Mouse (Mus musculus) midbrain, embryonic 11.5 days (tissue): ENCODE measurements at regions not wholly inside any gene's neighbourhood (a gene's known extent, or its start where the extent isn't known, plus 50 kb on each side); places are given as distances from the start of the nearest gene placed in this dataset.
A peak's percentile ranks its signal among the peaks of the same experiment; 100 is the strongest.

Source experiments
- ATAC-seq: fragments of 200-750 bp; cut with Nextera tagmentation; 2 replicates; pipeline ENCODE4 v1.8.0; 2017; ENCODE audit warnings: moderate TSS enrichment, moderate library complexity; ENCODE audit not compliant: low FRiP score
- DNase-seq: peaks from one replicate; pipeline ENCODE4 v3.0.0; 2015; ENCODE audit warnings: low spot score; ENCODE audit errors: missing footprints
- H3K27ac ChIP-seq: fragments of 300-500 bp; sonication (generic); 2 replicates; pipeline ENCODE4 v1.5.1; 2014; ENCODE audit warnings: low read depth, low read length
- H3K27me3 ChIP-seq: fragments of 300-500 bp; sonication (generic); 2 replicates; pipeline ENCODE4 v1.6.1; 2014; ENCODE audit warnings: mild to moderate bottlenecking, low read length, moderate library complexity, mixed read lengths; ENCODE audit not compliant: control insufficient read depth, insufficient read depth
- H3K36me3 ChIP-seq: fragments of 300-500 bp; sonication (generic); 2 replicates; pipeline ENCODE4 v1.6.1; 2014; ENCODE audit warnings: mild to moderate bottlenecking, low read length, moderate library complexity, mixed read lengths; ENCODE audit not compliant: control insufficient read depth, insufficient read depth
- H3K4me1 ChIP-seq: fragments of 300-500 bp; sonication (generic); 2 replicates; pipeline ENCODE4 v1.6.1; 2014; ENCODE audit warnings: low read length; ENCODE audit not compliant: control insufficient read depth, insufficient read depth
- H3K4me2 ChIP-seq: fragments of 300-500 bp; sonication (generic); 2 replicates; pipeline ENCODE4 v1.6.1; 2014; ENCODE audit warnings: mild to moderate bottlenecking, moderate library complexity
- H3K4me3 ChIP-seq: fragments of 300-500 bp; sonication (generic); 2 replicates; pipeline ENCODE4 v1.5.1; 2014; ENCODE audit warnings: low read depth, low read length
- H3K9ac ChIP-seq: fragments of 300-500 bp; sonication (generic); 2 replicates; pipeline ENCODE4 v1.6.1; 2014; ENCODE audit warnings: low read length
- H3K9me3 ChIP-seq: fragments of 300-500 bp; sonication (generic); 2 replicates; pipeline ENCODE4 v1.6.1; 2016; ENCODE audit warnings: low read length; ENCODE audit not compliant: control insufficient read depth
- WGBS: fragments of 180-500 bp; shearing (Covaris S2); extraction: QIAGEN DNeasy Blood & Tissue Kit; methylation state at CpG from one replicate; pipeline ENCODE4 v1.1.7; 2014; 5-methylcytosine and 5-hydroxymethylcytosine counted together

DNA sequence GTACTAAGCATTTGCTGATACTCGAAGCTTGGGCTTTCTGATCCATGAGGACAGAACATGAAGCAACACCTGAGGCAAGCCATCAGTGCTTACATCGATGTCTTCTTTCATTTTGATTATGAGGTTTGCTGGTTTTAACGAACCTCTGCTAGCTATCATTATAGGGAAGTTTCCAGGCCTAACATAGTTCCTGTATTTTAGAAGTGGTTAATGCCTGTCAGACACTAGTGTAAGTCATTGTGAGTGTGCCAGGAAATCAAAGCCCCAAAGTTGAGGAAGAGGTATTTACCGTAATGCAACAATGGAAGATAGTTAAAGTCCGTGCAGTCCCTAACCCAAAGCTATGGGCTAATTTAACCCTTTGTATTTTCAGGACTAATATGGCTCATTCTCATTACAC lies 120.1 kb upstream of the Rap2b start:
- no peaks in the 10 kb centered on the region for H3K9me3 ChIP-seq
- H3K27me3 ChIP-seq = no peaks in the 10 kb centered on the region
- H3K36me3 ChIP-seq = no peaks in the 10 kb centered on the region
- no peaks in the 10 kb centered on the region for H3K4me1 ChIP-seq
- H3K4me3 ChIP-seq = no peak overlapping the region
- no peak overlapping the region for H3K27ac ChIP-seq
- WGBS = 90% methylated on average over 5 of the region's 5 CpGs
- DNase-seq (no peak), ATAC-seq (no peak)
- H3K4me2 ChIP-seq = no peak overlapping the region
- no peak overlapping the region for H3K9ac ChIP-seq

DNA sequence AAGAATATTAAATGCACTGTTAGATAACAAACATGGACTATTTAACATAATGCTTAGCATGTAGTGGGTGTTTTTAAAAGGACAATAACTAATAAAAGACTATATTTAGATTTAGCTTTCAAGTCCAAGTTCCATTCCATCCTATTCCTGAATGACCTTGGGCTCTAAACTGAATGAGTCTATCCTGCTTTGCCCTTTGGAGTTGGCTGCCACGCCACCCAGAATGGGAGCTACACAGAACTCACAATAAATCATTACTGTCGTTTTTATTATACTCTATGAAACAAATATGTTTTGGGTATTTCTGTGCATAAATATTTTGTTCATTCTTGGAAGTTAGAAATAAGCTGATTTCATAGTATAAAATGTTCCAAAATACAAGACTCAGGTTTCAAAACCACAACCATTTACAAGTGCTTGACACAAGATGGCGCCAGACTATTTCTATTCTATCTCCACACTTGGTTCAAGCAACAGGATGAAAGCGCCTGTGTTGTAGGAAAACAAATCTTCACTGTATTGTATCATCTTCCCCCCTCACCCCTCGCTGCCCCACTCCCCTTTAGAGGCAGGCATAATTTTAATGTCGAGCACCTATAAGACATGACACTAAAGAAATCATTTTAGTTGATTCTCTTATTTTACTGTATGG lies 117.4 kb upstream of the Rap2b start:
- 0 out of 2 replicates have a peak, but pooled peaks have one; percentile 59 for ATAC-seq
- no peaks in the 10 kb centered on the region for H3K27me3 ChIP-seq
- no peaks in the 10 kb centered on the region for H3K4me1 ChIP-seq
- no peaks in the 10 kb centered on the region for H3K9me3 ChIP-seq
- 22% methylated on average over 6 of the region's 6 CpGs for WGBS
- peak; percentile 90 for DNase-seq
- no peak overlapping the region for H3K4me2 ChIP-seq
- no peak overlapping the region for H3K27ac ChIP-seq
- H3K4me3 ChIP-seq = no peak overlapping the region
- H3K9ac ChIP-seq = no peak overlapping the region
- H3K36me3 ChIP-seq = no peaks in the 10 kb centered on the region

DNA sequence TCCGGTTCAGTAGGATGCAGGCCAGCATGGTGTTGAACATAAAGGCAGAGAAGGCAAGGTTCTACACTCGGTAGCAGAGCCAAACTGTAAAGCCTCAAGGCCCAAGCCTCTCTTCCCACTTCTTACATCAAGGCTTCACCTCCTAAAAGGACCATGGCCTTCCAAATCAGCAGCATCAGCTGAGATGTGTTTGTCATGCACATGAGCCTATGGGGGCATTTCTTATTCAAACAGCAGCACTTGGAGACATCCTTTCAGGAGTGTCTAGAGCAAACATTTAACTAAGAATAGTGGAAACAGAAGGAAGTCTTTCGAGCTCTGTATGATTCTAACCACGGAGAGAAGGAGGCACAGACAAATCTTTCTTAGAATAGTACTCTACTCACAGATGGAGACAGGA lies 115.0 kb upstream of the Rap2b start:
- Histone ChIP-seq H3K27me3 (no peaks in the 10 kb centered on the region), H3K9me3 (no peaks in the 10 kb centered on the region), H3K9ac (no peak overlapping the region), H3K4me3 (no peak overlapping the region), H3K4me2 (no peak overlapping the region), H3K27ac (no peak overlapping the region), H3K36me3 (no peaks in the 10 kb centered on the region), H3K4me1 (no peaks in the 10 kb centered on the region)
- ATAC-seq = no peak
- WGBS = 70% methylated on average over 4 of the region's 4 CpGs
- DNase-seq = no peak

DNA sequence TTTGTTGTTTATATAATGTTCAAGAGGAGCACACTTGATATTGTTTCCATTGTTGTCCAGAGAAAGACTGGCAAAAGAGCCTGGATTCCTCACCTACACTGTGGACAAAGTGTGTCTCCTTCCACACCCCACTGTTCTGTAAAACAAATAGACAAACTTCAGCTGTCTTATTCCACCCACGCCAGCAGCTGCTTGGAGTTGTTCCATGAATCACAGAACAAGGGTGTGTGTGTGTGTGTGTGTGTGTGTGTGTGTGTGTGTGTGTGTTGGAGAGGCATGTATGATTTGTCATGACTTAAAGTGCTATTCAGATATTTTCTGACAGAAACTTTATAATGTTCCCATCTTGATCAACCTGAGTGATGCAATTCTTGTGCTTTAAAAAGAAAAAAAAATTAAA lies 114.1 kb upstream of the Rap2b start:
- no peak overlapping the region for H3K4me3 ChIP-seq
- ATAC-seq (no peak), DNase-seq (no peak)
- H3K4me2 ChIP-seq = no peak overlapping the region
- H3K9me3 ChIP-seq = no peaks in the 10 kb centered on the region
- no peak overlapping the region for H3K27ac ChIP-seq
- H3K4me1 ChIP-seq = no peaks in the 10 kb centered on the region
- H3K9ac ChIP-seq = no peak overlapping the region
- no peaks in the 10 kb centered on the region for H3K27me3 ChIP-seq
- H3K36me3 ChIP-seq = no peaks in the 10 kb centered on the region
- 60% methylated on average over 1 of the region's 1 CpGs for whole genome bisulfite sequencing

DNA sequence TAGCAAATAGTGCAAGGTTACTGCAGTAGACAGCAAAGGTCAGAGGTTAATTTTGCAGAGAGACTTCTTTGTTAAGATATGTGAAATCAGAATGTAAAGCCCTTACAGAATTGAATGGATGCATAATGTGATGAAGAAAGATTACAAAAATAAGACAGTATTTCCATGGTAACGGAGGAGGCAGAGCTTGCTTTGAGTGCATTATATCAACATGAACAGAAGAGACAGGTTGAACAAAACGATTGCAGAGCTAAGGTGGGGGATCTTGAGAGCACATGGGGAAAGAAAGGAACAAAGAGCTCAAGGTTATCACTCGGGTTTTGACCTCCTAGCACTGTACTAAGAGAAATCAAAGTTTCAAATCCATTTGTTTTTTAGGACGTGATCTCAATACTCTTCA lies 106.2 kb upstream of the Rap2b start:
- Histone ChIP-seq H3K36me3 (no peaks in the 10 kb centered on the region), H3K9me3 (no peaks in the 10 kb centered on the region), H3K4me1 (no peaks in the 10 kb centered on the region), H3K4me3 (no peak overlapping the region), H3K27me3 (no peaks in the 10 kb centered on the region), H3K4me2 (no peak overlapping the region), H3K9ac (no peak overlapping the region), H3K27ac (no peak overlapping the region)
- DNase-seq = no peak
- ATAC-seq = no peak
- 64% methylated on average over 4 of the region's 4 CpGs for WGBS

DNA sequence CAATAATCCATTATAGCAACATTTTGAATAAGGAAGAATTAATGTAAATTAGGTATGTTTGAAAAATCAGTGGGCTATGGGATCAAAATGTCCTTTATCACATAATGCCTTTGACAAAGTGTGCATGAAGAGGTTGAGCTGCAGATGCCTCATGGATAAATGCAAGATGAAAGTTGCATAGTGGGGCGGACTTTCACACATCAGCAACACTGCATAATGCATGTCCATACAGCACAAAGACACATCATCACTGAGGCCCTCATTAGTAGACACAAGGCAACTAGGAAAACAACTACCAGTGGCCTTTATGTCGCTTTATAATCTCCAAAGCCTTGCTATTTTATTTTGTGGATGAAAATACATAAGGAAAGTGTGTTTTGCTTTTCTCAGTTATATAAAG lies 105.8 kb upstream of the Rap2b start:
- WGBS = 85% methylated on average over 2 of the region's 2 CpGs
- no peak overlapping the region for H3K4me2 ChIP-seq

DNA sequence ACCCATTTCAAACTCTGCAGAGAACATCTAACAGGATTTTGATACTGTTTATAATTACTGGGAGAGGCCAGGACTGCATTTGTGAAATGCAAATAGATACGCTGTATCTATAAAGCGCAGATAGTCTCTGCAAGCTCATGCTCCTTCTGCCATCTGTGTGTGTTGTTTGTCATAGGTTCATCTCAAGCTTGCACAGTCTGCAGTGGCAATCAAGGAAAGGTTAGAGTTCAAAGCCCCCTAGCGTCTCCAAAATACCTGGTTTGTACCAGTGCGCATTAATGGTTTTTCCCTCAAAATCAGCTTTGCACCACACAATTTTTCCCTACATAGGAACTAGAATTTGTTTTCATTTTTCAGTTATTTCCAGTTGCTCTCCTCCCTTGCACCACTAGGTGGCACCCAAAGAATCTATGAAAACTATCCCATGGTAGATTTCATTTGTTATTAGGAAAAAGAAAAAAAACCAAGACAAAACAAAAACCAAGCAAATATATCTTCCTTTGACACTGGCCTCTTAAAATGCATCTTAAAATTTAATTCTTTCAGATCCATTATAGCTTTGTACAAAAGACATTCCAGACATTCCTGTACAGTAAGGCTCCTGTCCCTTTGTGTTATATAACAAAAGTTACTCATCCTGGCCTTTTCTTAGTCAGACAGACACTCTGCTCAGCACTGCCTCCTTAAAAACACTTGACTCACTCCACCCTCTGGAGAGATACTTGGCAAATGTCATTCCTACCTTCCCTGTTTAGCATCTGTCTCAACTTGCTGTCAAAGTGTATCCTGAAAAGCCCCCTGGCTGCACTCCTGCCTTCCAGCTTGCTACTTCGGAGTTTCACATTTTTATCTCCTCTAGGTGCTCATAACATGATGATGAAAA lies 92.7 kb upstream of the Rap2b start:
- Histone ChIP-seq H3K9me3 (no peaks in the 10 kb centered on the region), H3K4me3 (no peak overlapping the region), H3K4me2 (no peak overlapping the region), H3K9ac (no peak overlapping the region), H3K4me1 (no peaks in the 10 kb centered on the region), H3K36me3 (no peaks in the 10 kb centered on the region), H3K27me3 (no peaks in the 10 kb centered on the region), H3K27ac (no peak overlapping the region)
- ATAC-seq = peak; percentile 54
- WGBS = 85% methylated on average over 5 of the region's 5 CpGs
- DNase-seq = peak; percentile 92

More for the DNA sequence above, 105.8 kb upstream of the Rap2b start:
- Histone ChIP-seq H3K27ac (no peak overlapping the region), H3K4me3 (no peak overlapping the region), H3K9ac (no peak overlapping the region), H3K9me3 (no peaks in the 10 kb centered on the region), H3K27me3 (no peaks in the 10 kb centered on the region), H3K4me1 (no peaks in the 10 kb centered on the region), H3K36me3 (no peaks in the 10 kb centered on the region)
- DNase-seq = no peak
- no peak for ATAC-seq

DNA sequence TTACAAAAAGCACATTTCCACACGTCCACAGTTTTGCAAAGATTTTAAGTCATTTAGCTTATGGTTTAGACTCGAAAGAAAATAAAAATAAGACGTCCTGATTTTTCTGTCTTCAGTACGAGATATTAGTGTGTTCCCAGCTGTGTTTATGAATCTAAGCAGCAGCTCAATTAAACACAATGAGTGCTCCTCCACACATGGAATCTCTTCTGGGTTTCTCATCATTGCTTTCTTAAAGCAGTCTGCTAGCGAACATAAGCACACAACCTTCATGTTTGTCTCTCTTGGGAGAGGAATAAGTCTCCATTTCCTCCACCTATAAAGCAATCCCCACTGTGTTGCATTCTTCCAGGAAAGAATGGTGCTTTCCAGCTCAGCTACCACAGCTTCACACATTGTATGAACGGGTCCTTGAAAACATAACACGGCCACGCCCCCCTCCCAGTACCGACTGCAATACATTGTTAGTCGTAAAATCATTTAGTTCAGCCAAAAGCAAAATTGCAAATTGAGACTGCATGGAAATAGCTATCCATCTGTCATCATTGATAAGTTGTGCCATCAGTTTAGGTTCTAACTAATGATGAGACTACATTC lies 75.4 kb upstream of the Rap2b start:
- no peaks in the 10 kb centered on the region for H3K36me3 ChIP-seq
- H3K4me2 ChIP-seq = no peak overlapping the region
- H3K9me3 ChIP-seq = no peaks in the 10 kb centered on the region
- 72% methylated on average over 10 of the region's 10 CpGs for WGBS
- no peaks in the 10 kb centered on the region for H3K4me1 ChIP-seq
- no peak overlapping the region for H3K9ac ChIP-seq
- H3K4me3 ChIP-seq = no peak overlapping the region
- ATAC-seq = no peak
- no peak overlapping the region for H3K27ac ChIP-seq
- no peak for DNase-seq
- no peaks in the 10 kb centered on the region for H3K27me3 ChIP-seq

DNA sequence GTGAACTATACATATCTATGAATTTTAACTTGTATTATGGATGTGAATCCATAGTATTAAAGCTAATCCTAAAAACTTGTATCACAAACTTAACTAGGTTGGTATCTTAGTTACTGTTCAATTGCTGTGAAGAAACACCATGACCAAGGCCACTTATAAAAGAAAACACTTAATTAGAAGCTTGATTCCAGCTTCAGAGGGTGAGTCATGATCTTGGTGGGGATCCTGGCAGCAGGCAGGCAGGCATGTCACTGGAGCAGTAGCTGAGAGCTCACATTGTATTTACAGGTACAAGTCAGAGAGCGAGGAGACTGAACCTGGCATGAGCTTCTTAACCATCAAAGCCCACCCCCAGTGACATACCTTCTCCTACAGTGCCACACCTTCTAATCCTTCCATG lies 73.2 kb upstream of the Rap2b start:
- H3K36me3 ChIP-seq = no peaks in the 10 kb centered on the region
- no peak overlapping the region for H3K27ac ChIP-seq
- DNase-seq = no peak
- H3K9me3 ChIP-seq = no peaks in the 10 kb centered on the region
- WGBS = 73% methylated on average over 1 of the region's 1 CpGs
- H3K9ac ChIP-seq = no peak overlapping the region
- ATAC-seq = no peak
- no peaks in the 10 kb centered on the region for H3K27me3 ChIP-seq
- no peak overlapping the region for H3K4me3 ChIP-seq
- no peaks in the 10 kb centered on the region for H3K4me1 ChIP-seq
- H3K4me2 ChIP-seq = no peak overlapping the region
